Mouse (Mus musculus) liver, postnatal 0 days (tissue): ENCODE results near the gene Fggy.

Experiments used
- CTCF ChIP-seq: sonication (generic); IDR thresholded peaks from 2 replicates; pipeline ENCODE4 v1.5.1; 2016; ENCODE audit warnings: antibody characterized with exemption, low read depth
- EP300 ChIP-seq: IDR thresholded peaks from 2 replicates; pipeline ENCODE4 v1.6.1; 2016; ENCODE audit warnings: antibody characterized with exemption, low read depth, mild to moderate bottlenecking

GRCm38 (mm10) chr4:95931331-95931730, 374.0 kb downstream of the Fggy start:
- TF ChIP-seq CTCF (no peak), EP300 (no peak)
